Mouse (Mus musculus) forebrain, embryonic 16.5 days (tissue): ENCODE results near the gene Nav1. TPM values are rescaled to one million over a fixed set of nuclear protein-coding genes. Genes with fewer than 3 reads are reported as not detected.

Source experiments
- ATAC-seq: fragments of 200-750 bp; cut with Nextera tagmentation; 2 replicates; pipeline ENCODE4 v1.8.0; 2017; ENCODE audit warnings: mild to moderate bottlenecking, moderate library complexity
- H3K27ac ChIP-seq: fragments of 300-500 bp; sonication (generic); 2 replicates; pipeline ENCODE4 v1.5.1; 2014; ENCODE audit warnings: low read length, control low read depth
- H3K27me3 ChIP-seq: fragments of 300-500 bp; sonication (generic); replicated peaks from 2 replicates; pipeline ENCODE4 v1.6.1; 2014; ENCODE audit warnings: low read length; ENCODE audit not compliant: control insufficient read depth, insufficient read depth
- H3K36me3 ChIP-seq: fragments of 300-500 bp; sonication (generic); 2 replicates; pipeline ENCODE4 v1.6.1; 2014; ENCODE audit not compliant: control insufficient read depth, insufficient read depth
- H3K4me1 ChIP-seq: fragments of 300-500 bp; sonication (generic); replicated peaks from 2 replicates; pipeline ENCODE4 v1.6.1; 2014; ENCODE audit warnings: low read length; ENCODE audit not compliant: control insufficient read depth, insufficient read depth
- H3K4me2 ChIP-seq: fragments of 300-500 bp; sonication (generic); 2 replicates; pipeline ENCODE4 v1.6.1; 2014; ENCODE audit warnings: mild to moderate bottlenecking, low read length, control low read depth
- H3K4me3 ChIP-seq: fragments of 300-500 bp; sonication (generic); replicated peaks from 2 replicates; pipeline ENCODE4 v1.5.1; 2014; ENCODE audit warnings: mild to moderate bottlenecking, low read length, control low read depth
- H3K9ac ChIP-seq: fragments of 300-500 bp; sonication (generic); replicated peaks from 2 replicates; pipeline ENCODE4 v1.6.1; 2014; ENCODE audit warnings: low read depth, low read length, control low read depth
- H3K9me3 ChIP-seq: fragments of 300-500 bp; sonication (generic); 2 replicates; pipeline ENCODE4 v1.6.1; 2016; ENCODE audit warnings: low read length; ENCODE audit not compliant: control insufficient read depth
- WGBS: fragments of 180-500 bp; shearing (Covaris S2); extraction: QIAGEN DNeasy Blood & Tissue Kit; methylation state at CpG from one replicate; pipeline ENCODE4 v1.1.7; 2014; 5-methylcytosine and 5-hydroxymethylcytosine counted together
- polyA plus RNA-seq: library from polyadenylated mRNA; unstranded; fragments of >200 nt; fragmentation: Nextera tagmentation; extraction: Ambion mirVana; gene quantifications from 2 replicates; pipeline ENCODE4 v1.2.1, GENCODE M21; 2015

Nav1 gene
- polyA plus RNA-seq, 1 experiment from 2014 or later: 62.6 TPM

GRCm38 (mm10) chr1:135635323-135636064, 28.4 kb upstream of the Nav1 start:
- H3K27ac ChIP-seq: no peak overlapping the region
- WGBS: 72% methylated on average over 11 of the region's 11 CpGs
- H3K27me3 ChIP-seq: no peaks in the 10 kb centered on the region
- no peak for ATAC-seq
- H3K9me3 ChIP-seq: no peaks in the 10 kb centered on the region; the same call in 1 of the 2 replicates
- peaks cover 12% of the 10 kb centered on the region for H3K4me1 ChIP-seq
- H3K4me3 ChIP-seq: no peak overlapping the region
- no peak overlapping the region for H3K9ac ChIP-seq
- no peak overlapping the region for H3K4me2 ChIP-seq
- no peaks in the 10 kb centered on the region for H3K36me3 ChIP-seq

- Histone ChIP-seq H3K27ac (no peak overlapping the region), H3K9me3 (no peaks in the 10 kb centered on the region), H3K36me3 (no peaks in the 10 kb centered on the region), H3K9ac (no peak overlapping the region), H3K27me3 (no peaks in the 10 kb centered on the region), H3K4me2 (no peak overlapping the region), H3K4me3 (no peak overlapping the region), H3K4me1 (peaks cover 12% of the 10 kb centered on the region)
- ATAC-seq: no peak
- WGBS: 29% methylated on average over 6 of the region's 6 CpGs
Observed at GRCm38 (mm10) chr1:135634791-135635190, 27.7 kb upstream of the Nav1 start.

- Histone ChIP-seq H3K27ac (no peak overlapping the region), H3K4me1 (peaks cover 12% of the 10 kb centered on the region), H3K27me3 (no peaks in the 10 kb centered on the region), H3K4me2 (no peak overlapping the region), H3K9ac (no peak overlapping the region), H3K9me3 (no peaks in the 10 kb centered on the region), H3K36me3 (no peaks in the 10 kb centered on the region), H3K4me3 (no peak overlapping the region)
- no peak for ATAC-seq
- WGBS: 65% methylated on average over 2 of the region's 2 CpGs
Observed at GRCm38 (mm10) chr1:135633884-135634283, 26.8 kb upstream of the Nav1 start.

- H3K4me2 ChIP-seq: no peak overlapping the region
- ATAC-seq: no peak
- WGBS: 78% methylated on average over 4 of the region's 4 CpGs
Observed at GRCm38 (mm10) chr1:135633478-135633877, 26.4 kb upstream of the Nav1 start.

GRCm38 (mm10) chr1:135632199-135632598, 25.1 kb upstream of the Nav1 start:
- no peak overlapping the region for H3K9ac ChIP-seq
- 63% methylated on average over 1 of the region's 1 CpGs for WGBS
- H3K9me3 ChIP-seq: no peaks in the 10 kb centered on the region
- no peak for ATAC-seq
- no peaks in the 10 kb centered on the region for H3K36me3 ChIP-seq
- H3K27ac ChIP-seq: no peak overlapping the region
- no peaks in the 10 kb centered on the region for H3K27me3 ChIP-seq
- no peak overlapping the region for H3K4me3 ChIP-seq
- peaks cover 2% of the 10 kb centered on the region for H3K4me1 ChIP-seq
- no peak overlapping the region for H3K4me2 ChIP-seq

More at GRCm38 (mm10) chr1:135633478-135633877, 26.4 kb upstream of the Nav1 start:
- Histone ChIP-seq H3K27ac (no peak overlapping the region), H3K4me3 (no peak overlapping the region), H3K9ac (no peak overlapping the region), H3K9me3 (no peaks in the 10 kb centered on the region), H3K36me3 (no peaks in the 10 kb centered on the region), H3K4me1 (peaks cover 12% of the 10 kb centered on the region), H3K27me3 (no peaks in the 10 kb centered on the region)

GRCm38 (mm10) chr1:135631515-135631914, 24.4 kb upstream of the Nav1 start:
- H3K36me3 ChIP-seq: no peaks in the 10 kb centered on the region
- no peak for ATAC-seq
- H3K9ac ChIP-seq: no peak overlapping the region
- WGBS: 70% methylated on average over 8 of the region's 8 CpGs
- H3K4me3 ChIP-seq: no peak overlapping the region
- no peak overlapping the region for H3K27ac ChIP-seq
- no peaks in the 10 kb centered on the region for H3K9me3 ChIP-seq
- H3K4me1 ChIP-seq: no peaks in the 10 kb centered on the region; the same call in 1 of the 2 replicates
- H3K4me2 ChIP-seq: no peak overlapping the region
- no peaks in the 10 kb centered on the region for H3K27me3 ChIP-seq

- no peak for ATAC-seq
- Histone ChIP-seq H3K4me3 (no peak overlapping the region), H3K9ac (no peak overlapping the region), H3K9me3 (no peaks in the 10 kb centered on the region), H3K4me2 (no peak overlapping the region), H3K27me3 (no peaks in the 10 kb centered on the region), H3K36me3 (no peaks in the 10 kb centered on the region), H3K27ac (no peak overlapping the region), H3K4me1 (no peaks in the 10 kb centered on the region)
- 88% methylated on average over 5 of the region's 5 CpGs for WGBS
Observed at GRCm38 (mm10) chr1:135629846-135630245, 22.8 kb upstream of the Nav1 start.

GRCm38 (mm10) chr1:135626218-135626617, 19.1 kb upstream of the Nav1 start:
- Histone ChIP-seq H3K4me2 (no peak overlapping the region), H3K27me3 (no peaks in the 10 kb centered on the region), H3K27ac (no peak overlapping the region), H3K9ac (no peak overlapping the region), H3K4me3 (no peak overlapping the region), H3K9me3 (no peaks in the 10 kb centered on the region), H3K36me3 (no peaks in the 10 kb centered on the region), H3K4me1 (peaks cover 4% of the 10 kb centered on the region; the same call in 1 of the 2 replicates)
- 79% methylated on average over 6 of the region's 6 CpGs for WGBS
- no peak for ATAC-seq

GRCm38 (mm10) chr1:135625741-135626140, 18.6 kb upstream of the Nav1 start:
- no peak for ATAC-seq
- Histone ChIP-seq H3K4me1 (peaks cover 4% of the 10 kb centered on the region; the same call in 1 of the 2 replicates), H3K9me3 (no peaks in the 10 kb centered on the region), H3K4me2 (no peak overlapping the region), H3K27me3 (no peaks in the 10 kb centered on the region), H3K27ac (no peak overlapping the region), H3K36me3 (no peaks in the 10 kb centered on the region), H3K9ac (no peak overlapping the region), H3K4me3 (no peak overlapping the region)
- WGBS: 77% methylated on average over 3 of the region's 3 CpGs
